Mouse (Mus musculus): ENCODE data around the gene Gm16867. TPM values are rescaled to one million over a fixed set of nuclear protein-coding genes. Genes with fewer than 3 reads are reported as not detected.
"Not testable (repeated sequence)": the region's sequence is repeated elsewhere in the genome, so short reads cannot be mapped to it uniquely, and the experiment has no call there.

Gm16867 gene
- polyA plus RNA-seq, 1 experiment from 2014 or later = 0.18 TPM

GRCm38 (mm10) chr14:69448845-69449244 is 54.3 kb downstream of the Gm16867 start:
- H3K4me1 ChIP-seq; H3K4me2 ChIP-seq (replicated peaks); H3K4me3 ChIP-seq; H3K9ac ChIP-seq; H3K27ac ChIP-seq; ATAC-seq (ENCODE audit: low FRiP score, low read depth); H3K36me3 ChIP-seq; H3K9me3 ChIP-seq; H3K27me3 ChIP-seq: not testable (repeated sequence)
- WGBS = no CpG with 5 or more reads among the region's 10 CpGs

- not testable (repeated sequence) for H3K27ac ChIP-seq; H3K36me3 ChIP-seq; H3K4me2 ChIP-seq (replicated peaks); H3K9me3 ChIP-seq; H3K4me1 ChIP-seq; ATAC-seq (ENCODE audit: low FRiP score, low read depth); H3K9ac ChIP-seq; H3K27me3 ChIP-seq; H3K4me3 ChIP-seq
- WGBS = no CpG with 5 or more reads among the region's 1 CpGs
These were observed 56.2 kb downstream of the Gm16867 start for GRCm38 (mm10) chr14:69447006-69447405.

GRCm38 (mm10) chr14:69443092-69443692 is 60.0 kb downstream of the Gm16867 start:
- H3K9ac ChIP-seq; H3K9me3 ChIP-seq; H3K4me1 ChIP-seq; H3K4me2 ChIP-seq (replicated peaks); H3K4me3 ChIP-seq; H3K27me3 ChIP-seq; H3K36me3 ChIP-seq; H3K27ac ChIP-seq: not testable (repeated sequence)
- peak; percentile 96 for ATAC-seq (ENCODE audit: low FRiP score, low read depth)
- no CpG with 5 or more reads among the region's 7 CpGs for WGBS

GRCm38 (mm10) chr14:69440955-69441354 is 62.2 kb downstream of the Gm16867 start:
- not testable (repeated sequence) for H3K4me1 ChIP-seq; H3K4me3 ChIP-seq; H3K36me3 ChIP-seq; H3K27ac ChIP-seq; H3K4me2 ChIP-seq (replicated peaks); H3K27me3 ChIP-seq; ATAC-seq (ENCODE audit: low FRiP score, low read depth); H3K9ac ChIP-seq; H3K9me3 ChIP-seq
- no CpG with 5 or more reads among the region's 7 CpGs for WGBS

GRCm38 (mm10) chr14:69438678-69439214 is 64.4 kb downstream of the Gm16867 start:
- H3K27me3 ChIP-seq; H3K4me2 ChIP-seq (replicated peaks); ATAC-seq (ENCODE audit: low FRiP score, low read depth); H3K27ac ChIP-seq; H3K36me3 ChIP-seq; H3K4me1 ChIP-seq; H3K9ac ChIP-seq; H3K9me3 ChIP-seq; H3K4me3 ChIP-seq: not testable (repeated sequence)
- WGBS = no CpG with 5 or more reads among the region's 7 CpGs

- H3K4me3 ChIP-seq; H3K9me3 ChIP-seq; H3K9ac ChIP-seq; H3K27ac ChIP-seq; H3K27me3 ChIP-seq; H3K36me3 ChIP-seq; H3K4me2 ChIP-seq (replicated peaks); H3K4me1 ChIP-seq: not testable (repeated sequence)
- no CpG with 5 or more reads among the region's 7 CpGs for WGBS
- peak; percentile 88 for ATAC-seq (ENCODE audit: low FRiP score, low read depth)
These were observed 82.2 kb downstream of the Gm16867 start for GRCm38 (mm10) chr14:69421003-69421402.

GRCm38 (mm10) chr14:69417545-69417944 is 85.6 kb downstream of the Gm16867 start:
- not testable (repeated sequence) for ATAC-seq (ENCODE audit: low FRiP score, low read depth)
- no CpG with 5 or more reads among the region's 7 CpGs for WGBS

More at GRCm38 (mm10) chr14:69417545-69417944, 85.6 kb downstream of the Gm16867 start:
- H3K9me3 ChIP-seq; H3K4me2 ChIP-seq (replicated peaks); H3K27me3 ChIP-seq; H3K4me1 ChIP-seq; H3K4me3 ChIP-seq; H3K27ac ChIP-seq; H3K36me3 ChIP-seq; H3K9ac ChIP-seq: not testable (repeated sequence)

Other genes with a start within 250 kb of the Gm16867 start
- not detected in 2 replicates for gene Synb, start 209.1 kb downstream of the Gm16867 start, polyA plus RNA-seq (2015; fragmentation: Nextera tagmentation; extraction: Ambion mirVana)
- gene Gm27179, start 9.2 kb upstream of the Gm16867 start, polyA plus RNA-seq (2015; fragmentation: Nextera tagmentation; extraction: Ambion mirVana) = not detected in 2 replicates
- 14.3 and 14.7 TPM in 2 replicates for gene Entpd4b, start 52.1 kb upstream of the Gm16867 start, polyA plus RNA-seq (2015; fragmentation: Nextera tagmentation; extraction: Ambion mirVana)

Data from limb, embryonic 13.5 days (tissue).